Mouse (Mus musculus): ENCODE results near the gene Serf2.

Serf2 gene

DNA sequence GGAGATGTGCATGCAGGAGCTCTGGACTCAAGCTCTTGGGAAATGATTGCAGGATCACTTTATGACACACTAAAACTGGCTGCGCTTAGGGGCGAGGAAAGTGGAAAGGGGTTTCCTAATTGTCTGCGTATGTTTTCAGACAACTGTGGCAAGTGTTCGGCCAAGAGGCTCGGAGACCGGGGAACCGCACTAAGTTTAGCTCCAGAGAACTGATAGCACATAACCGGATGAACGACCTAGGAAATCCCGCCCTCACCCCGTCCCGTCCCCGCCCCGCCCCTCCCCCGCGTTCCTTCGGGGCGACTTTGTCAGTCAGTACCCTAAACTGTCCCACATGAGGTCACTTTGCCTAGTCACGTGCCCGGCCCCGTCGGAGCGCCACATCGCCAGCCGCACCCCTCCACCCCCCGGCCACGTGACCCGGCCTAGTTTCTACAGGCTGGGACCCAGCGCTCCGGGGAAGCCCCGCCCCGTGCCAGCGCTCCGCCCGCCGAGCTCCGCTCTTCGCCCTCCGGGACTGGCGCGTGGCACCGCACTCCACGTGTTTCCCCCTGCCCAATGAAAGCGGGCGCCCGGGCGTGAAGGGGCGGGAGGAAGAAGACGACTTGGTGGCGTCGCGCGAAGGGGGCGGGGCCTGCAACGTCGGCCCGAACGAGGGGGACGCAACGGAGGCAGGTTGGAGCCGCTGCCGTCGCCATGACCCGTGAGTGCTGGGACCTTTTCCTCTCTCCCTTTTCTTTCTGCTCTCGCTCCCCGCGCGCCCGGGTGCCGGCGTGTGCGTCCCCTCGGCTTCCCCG is at the start of gene Serf2:
Serf2 (plus strand) TSS at position 457 of the 797 bp plus-strand sequence.
- DNase-seq, result peak; percentile 100

DNA sequence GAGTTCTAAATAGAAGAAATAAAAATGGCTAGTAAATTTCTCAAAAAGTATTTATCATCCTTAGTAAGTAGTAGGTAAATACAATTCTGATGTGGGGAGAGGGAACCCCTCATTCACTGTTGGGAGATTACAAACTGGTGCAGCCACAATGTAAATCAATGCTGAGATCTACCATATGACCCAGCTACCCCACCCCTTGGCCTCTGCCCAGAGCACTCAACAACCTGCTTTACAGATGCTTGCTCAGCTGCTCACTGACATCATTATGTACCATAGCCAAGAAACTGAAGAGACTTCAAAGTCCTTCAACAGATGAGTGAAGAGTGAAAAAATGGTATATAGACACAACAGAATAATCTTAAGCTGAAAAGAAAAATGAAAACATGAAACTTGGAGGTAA is 45.7 kb upstream of the Serf2 start:
- peak; percentile 18 to 38 for DNase-seq

GRCm38 (mm10) chr2:121408160-121408559 is 40.8 kb upstream of the Serf2 start:
- DNase-seq, result peak; percentile 45 to 57

- DNase-seq, result no peak
Observed at GRCm38 (mm10) chr2:121412843-121413386, 36.1 kb upstream of the Serf2 start.

DNA sequence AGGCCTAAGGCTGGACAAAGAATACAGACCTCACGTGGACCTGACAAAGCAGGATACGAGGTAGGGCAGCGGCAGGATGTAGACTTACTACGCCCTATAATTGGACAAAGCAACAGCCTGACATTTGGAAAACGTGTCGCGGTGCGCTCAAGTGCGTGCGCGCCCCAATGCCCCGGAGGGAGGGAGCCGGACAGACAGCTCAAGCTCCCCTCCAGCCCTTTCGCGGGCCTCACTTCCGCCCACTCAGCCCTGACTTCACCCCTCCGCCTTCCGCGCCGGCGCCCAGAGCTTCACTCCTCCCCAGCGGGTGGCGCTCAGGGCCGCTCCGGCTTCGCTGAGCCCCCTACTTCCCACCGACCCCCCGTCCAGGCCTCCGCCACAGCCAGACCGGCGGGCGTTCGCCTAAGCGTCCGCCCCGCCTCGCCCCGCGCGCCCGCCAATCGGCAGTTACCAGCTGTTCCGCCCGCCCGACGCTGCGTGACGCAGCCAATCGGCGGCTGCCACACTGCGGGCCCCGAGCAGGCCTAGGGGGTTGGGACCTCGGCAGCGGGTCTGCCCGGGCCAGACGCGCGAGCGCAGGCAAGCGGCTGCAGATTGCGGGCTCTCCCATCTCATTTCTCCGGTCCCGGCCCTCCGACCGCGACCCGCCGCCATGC is 35.5 kb upstream of the Serf2 start, which contains the start of the genes Pdia3 and Catsper2:
Pdia3 (plus strand) TSS at position 389 of the 656 bp plus-strand sequence.
Catsper2 (minus strand) TSS at position 406 of the 656 bp plus-strand sequence.
- DNase-seq, result peak; percentile 95 to 99

DNA sequence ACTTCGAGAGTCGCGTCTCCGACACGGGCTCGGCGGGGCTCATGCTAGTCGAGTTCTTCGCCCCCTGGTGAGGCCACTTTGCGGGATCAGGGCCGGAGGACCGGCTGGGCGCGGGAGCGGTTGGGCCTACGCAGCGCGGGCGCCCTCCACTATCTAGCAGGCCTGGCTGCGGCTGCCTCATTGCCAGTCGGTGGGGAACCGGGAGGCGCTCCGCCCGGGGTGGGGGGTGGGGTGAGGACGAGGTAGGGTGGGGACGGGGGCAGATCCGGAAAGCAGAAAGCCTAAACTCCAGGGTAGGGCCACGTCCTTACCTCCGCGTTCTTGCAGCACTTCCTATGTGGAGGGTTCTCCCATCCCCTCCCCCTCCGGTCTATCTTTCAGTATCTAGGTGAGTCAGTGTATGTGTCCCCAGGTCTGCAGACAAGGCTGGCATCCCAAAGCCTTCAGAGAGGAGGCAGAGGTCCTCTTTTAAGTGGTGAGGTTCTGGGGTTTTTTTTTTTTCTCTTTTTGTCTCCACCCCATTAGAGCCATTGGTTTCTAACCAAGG is 34.8 kb upstream of the Serf2 start:
- DNase-seq, result peak; percentile 37 to 66

GRCm38 (mm10) chr2:121415103-121415502 is 33.9 kb upstream of the Serf2 start:
- no peak for DNase-seq

- DNase-seq, result no peak
Observed at GRCm38 (mm10) chr2:121415591-121415990, 33.4 kb upstream of the Serf2 start.

DNA sequence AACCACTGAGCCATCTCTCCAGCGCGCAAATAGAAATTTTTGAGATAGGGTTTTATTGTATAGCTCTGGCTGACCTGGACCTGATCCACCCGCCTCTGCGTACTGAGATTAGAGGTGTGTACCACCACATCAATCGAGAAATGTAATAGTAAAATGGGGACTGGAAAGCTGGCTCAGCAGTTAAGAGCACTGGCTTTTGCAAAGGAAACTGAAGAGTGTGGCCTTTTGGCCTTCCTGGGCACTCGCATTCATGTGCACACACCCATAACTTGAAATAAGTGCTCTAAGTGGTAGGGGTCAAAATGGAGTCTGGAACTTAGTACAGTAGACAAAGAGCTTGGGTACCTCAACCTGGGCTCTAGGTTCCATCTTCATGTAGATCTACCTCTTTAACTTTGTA is 32.6 kb upstream of the Serf2 start:
- no peak for DNase-seq

- no peak for DNase-seq
Observed at GRCm38 (mm10) chr2:121418476-121418875, 30.5 kb upstream of the Serf2 start.

GRCm38 (mm10) chr2:121423166-121423565 is 25.8 kb upstream of the Serf2 start:
- DNase-seq, result no peak

DNA sequence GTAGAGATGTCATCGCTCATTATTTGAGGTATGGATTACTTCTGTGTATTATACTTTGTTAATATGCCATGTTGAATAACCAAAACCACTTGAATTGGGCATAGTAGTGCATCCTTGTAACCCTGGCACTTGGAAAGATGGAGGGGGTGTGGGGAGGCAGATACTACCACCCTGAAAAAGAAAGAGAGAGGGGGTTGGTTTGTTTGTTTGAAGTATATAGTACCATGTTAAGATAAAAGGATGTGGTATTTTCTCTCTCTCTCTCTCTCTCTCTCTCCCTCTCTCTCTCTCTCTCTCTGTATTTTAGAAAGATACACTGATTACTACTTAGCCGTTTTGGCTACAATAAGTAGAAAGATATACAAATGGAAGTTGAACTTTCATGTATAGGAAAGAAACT is 23.1 kb upstream of the Serf2 start:
- DNase-seq, result no peak

- no peak for DNase-seq
Observed at GRCm38 (mm10) chr2:121434854-121435253, 14.1 kb upstream of the Serf2 start.

DNA sequence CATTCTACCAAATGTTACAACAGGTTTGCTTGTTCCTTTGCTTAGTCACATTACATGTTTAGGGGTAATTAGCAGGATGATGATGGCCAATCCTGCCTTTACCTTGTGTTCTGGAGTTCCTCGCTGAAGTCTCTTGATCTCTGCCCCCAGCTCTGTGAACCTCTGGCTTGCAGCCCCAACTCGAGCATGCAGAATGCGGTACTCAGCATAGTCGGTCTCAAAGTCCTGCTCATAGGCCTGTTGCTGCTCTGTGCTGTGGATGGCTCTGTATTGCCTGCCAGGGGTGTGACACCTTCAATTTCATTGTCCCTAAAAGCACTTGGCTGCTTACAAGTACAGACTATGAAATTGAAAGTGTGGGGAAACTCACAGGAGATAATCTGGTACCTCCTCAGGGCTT is 9.2 kb upstream of the Serf2 start:
- peak; percentile 72 to 87 for DNase-seq

DNA sequence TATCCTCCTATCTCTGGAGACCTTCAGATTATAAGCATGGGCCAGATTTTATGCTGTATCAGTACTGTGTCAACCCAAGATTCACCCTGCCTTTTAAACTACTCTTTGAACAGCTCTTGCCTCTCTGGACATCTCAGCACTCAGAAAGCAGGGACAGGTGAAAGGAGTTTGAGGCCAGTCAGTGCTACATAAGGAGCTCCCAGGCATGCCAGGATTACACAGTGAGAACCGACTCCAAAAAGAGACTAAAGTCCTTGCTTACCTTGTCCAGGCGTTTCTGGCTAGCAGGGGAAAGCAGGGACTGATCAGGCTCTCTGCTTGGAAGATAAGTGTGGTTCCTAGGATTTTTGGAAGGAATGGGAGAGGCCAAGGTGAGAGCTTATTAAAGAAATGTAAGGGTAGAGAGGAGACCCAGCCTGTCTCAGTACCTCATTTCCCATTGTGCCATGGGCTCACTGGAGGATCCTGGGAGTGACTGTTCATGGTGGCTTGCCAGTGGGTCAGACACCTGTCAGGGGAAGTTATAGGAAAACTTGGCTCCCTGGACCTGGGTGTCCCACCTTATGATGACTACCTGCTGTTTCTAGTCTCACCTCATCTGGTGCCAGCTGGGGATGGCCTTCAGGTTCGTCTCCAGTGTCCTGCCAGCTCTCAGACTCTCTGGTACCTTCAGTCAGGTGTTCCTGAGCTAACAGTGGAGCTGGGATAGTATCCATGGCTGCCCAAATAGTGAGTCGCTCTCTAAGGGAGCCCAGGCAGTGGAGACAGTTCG is 8.0 kb upstream of the Serf2 start:
- DNase-seq, result no peak

DNA sequence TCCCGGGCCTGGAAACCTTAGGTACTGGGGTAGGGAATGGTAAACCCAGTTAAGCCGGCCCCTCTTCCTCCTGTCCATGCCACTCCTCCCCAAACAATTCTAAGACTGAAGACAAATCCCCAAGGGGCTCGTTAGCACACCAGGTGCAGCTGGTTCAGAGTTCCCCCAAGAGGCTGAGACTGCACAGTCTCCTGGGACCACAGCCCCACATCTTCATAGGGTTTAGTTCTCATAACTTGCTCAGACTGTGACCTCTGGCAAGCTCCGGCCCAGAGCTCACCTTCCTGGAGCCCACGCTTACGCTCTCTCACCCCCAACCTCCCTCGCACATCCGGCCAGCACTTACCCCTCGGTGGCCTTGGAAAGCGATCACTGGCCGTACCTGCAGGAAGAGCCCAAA is 7.2 kb upstream of the Serf2 start:
- DNase-seq, result peak in 1 of 2 experiments; percentile 47

GRCm38 (mm10) chr2:121442259-121443067 is 6.5 kb upstream of the Serf2 start:
- peak; percentile 93 to 94 for DNase-seq

DNA sequence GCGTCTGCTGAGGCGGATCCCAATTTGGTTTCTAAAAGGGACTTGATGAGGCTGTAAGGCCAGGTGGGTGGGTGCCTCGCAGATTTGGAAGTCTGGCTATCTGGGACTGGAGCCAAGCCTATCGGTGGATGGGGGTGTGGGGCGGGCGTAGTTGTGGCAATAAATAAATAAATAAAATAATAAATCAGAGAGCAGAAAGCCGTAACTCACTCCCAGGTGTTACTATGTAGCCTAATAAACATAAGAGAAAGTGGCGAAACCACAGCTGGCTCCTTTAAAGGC is 6.0 kb upstream of the Serf2 start:
- DNase-seq, result peak in 1 of 2 experiments; percentile 48

- DNase-seq, result no peak
Observed at GRCm38 (mm10) chr2:121444178-121444577, 4.8 kb upstream of the Serf2 start, which contains the start of gene Ell3. Gene Ell3 (minus strand): TSS chr2:121444278.

DNA sequence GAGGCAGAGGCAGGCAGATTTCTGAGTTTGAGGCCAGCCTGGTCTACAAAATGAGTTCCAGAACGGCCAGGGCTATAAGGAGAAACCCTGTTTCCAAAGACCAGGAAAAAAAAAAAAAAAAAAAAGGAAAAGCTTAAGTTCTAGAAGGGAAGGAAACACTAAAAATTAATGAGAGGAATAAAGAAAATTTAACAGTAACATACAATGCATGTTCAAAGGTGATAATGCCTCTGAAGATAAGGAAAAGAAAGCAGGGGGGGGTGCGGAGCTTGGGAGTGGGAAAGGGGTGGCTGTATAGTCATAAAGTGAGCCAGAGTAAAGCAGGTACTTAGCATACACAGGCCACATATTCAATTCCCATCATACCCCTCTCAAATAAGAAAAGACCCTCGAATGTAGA is 3.9 kb upstream of the Serf2 start:
- no peak for DNase-seq

- no peak for DNase-seq
Observed at GRCm38 (mm10) chr2:121446506-121446905, 2.5 kb upstream of the Serf2 start.

DNA sequence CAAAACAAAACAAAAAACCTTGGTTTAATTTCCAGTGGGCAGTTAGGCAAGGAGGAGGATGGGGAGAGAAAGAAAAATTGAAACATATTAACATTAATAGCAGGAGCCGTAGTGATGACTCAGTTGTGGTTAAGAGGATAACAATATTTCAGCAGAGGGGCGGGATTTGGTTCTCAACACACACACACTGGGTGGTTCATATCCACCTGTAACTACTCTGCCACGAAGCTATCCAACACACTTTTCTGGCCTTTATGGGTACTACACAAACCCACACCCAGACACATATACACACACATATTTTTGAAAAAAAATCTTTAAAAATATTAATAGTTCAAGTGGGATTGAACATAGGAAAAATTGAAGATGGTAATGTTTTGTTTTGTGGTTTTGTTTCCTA is 2.0 kb upstream of the Serf2 start:
- DNase-seq, result no peak

All from kidney, postnatal 25 days (tissue).